Mouse (Mus musculus) myocyte (in vitro differentiated cells): ENCODE data around the gene Htr6. TPM values are rescaled to one million over a fixed set of nuclear protein-coding genes. Genes with fewer than 3 reads are reported as not detected.

Experiments used
- H3K27me3 ChIP-seq: one replicate; pipeline ENCODE4 v1.6.1; 2011; ENCODE audit not compliant: control insufficient read depth, insufficient read depth, insufficient read length
- H3K36me3 ChIP-seq: one replicate; pipeline ENCODE4 v1.6.1; 2011; ENCODE audit not compliant: control insufficient read depth, insufficient read depth
- H3K4me2 ChIP-seq: one replicate; pipeline ENCODE4 v1.6.1; 2011; ENCODE audit warnings: low read depth, control low read depth
- H3K4me3 ChIP-seq: one replicate; pipeline ENCODE4 v1.5.1; 2011; ENCODE audit warnings: mild to moderate bottlenecking, control low read depth, moderate library complexity
- H3K79me2 ChIP-seq: one replicate; pipeline ENCODE4 v1.6.1; 2011; ENCODE audit not compliant: control insufficient read depth, insufficient read depth
- H3ac ChIP-seq: one replicate; pipeline ENCODE4 v1.6.1; 2011; ENCODE audit not compliant: control insufficient read depth, insufficient read length
- CEBPB ChIP-seq: IDR thresholded peaks from 2 replicates; pipeline ENCODE4 v1.6.1; 2011; ENCODE audit warnings: mild to moderate bottlenecking, moderate library complexity; ENCODE audit not compliant: poor library complexity, insufficient read depth, severe bottlenecking
- E2F4 ChIP-seq: IDR thresholded peaks from one replicate; pipeline ENCODE4 v1.6.1; 2011; ENCODE audit warnings: mild to moderate bottlenecking, control low read depth, moderate library complexity; ENCODE audit not compliant: insufficient read depth
- MAX ChIP-seq: IDR thresholded peaks from one replicate; pipeline ENCODE4 v1.6.1; 2011; ENCODE audit warnings: low read depth, mild to moderate bottlenecking, control low read depth
- MYOD1 ChIP-seq, 3 experiments: IDR thresholded peaks; one replicate each; pipeline ENCODE4 v1.6.1; 2011; ENCODE audit warnings: control low read depth in 2 of 3, low read depth in 2 of 3, mild to moderate bottlenecking in 2 of 3, moderate library complexity in 1 of 3; ENCODE audit not compliant: insufficient read length in 2 of 3, control insufficient read depth in 1 of 3
- MYOG ChIP-seq, 3 experiments: IDR thresholded peaks; one replicate each; pipeline ENCODE4 v1.6.1; 2011; ENCODE audit warnings: control low read depth in 2 of 3, low read depth in 2 of 3, mild to moderate bottlenecking in 2 of 3; ENCODE audit not compliant: insufficient read length in 2 of 3, control insufficient read depth in 1 of 3, insufficient read depth in 1 of 3
- POLR2A ChIP-seq: IDR thresholded peaks from one replicate; pipeline ENCODE4 v1.6.1; 2011; ENCODE audit warnings: low read depth, mild to moderate bottlenecking, control low read depth, moderate library complexity; ENCODE audit not compliant: insufficient read length
- POLR2AphosphoS2 ChIP-seq: IDR thresholded peaks from one replicate; pipeline ENCODE4 v1.6.1; 2011; ENCODE audit warnings: low read depth, control low read depth; ENCODE audit not compliant: insufficient read length
- REST ChIP-seq: IDR thresholded peaks from one replicate; pipeline ENCODE4 v1.6.1; 2011; ENCODE audit warnings: mild to moderate bottlenecking, control low read depth, moderate library complexity; ENCODE audit not compliant: insufficient read depth, insufficient read length
- SRF ChIP-seq: IDR thresholded peaks from one replicate; pipeline ENCODE4 v1.6.1; 2011; ENCODE audit warnings: low read depth; ENCODE audit not compliant: control insufficient read depth, insufficient read length
- TCF12 ChIP-seq: IDR thresholded peaks from one replicate; pipeline ENCODE4 v1.6.1; 2011; ENCODE audit warnings: mild to moderate bottlenecking, control low read depth; ENCODE audit not compliant: poor library complexity, insufficient read depth, severe bottlenecking
- TCF3 ChIP-seq: IDR thresholded peaks from one replicate; pipeline ENCODE4 v1.6.1; 2011; ENCODE audit warnings: low read depth, control low read depth; ENCODE audit not compliant: insufficient read length
- USF1 ChIP-seq: IDR thresholded peaks from one replicate; pipeline ENCODE4 v1.6.1; 2011; ENCODE audit warnings: low read depth, mild to moderate bottlenecking, control low read depth, moderate library complexity
- polyA plus RNA-seq: library from polyadenylated mRNA; unstranded; fragments of >200 nt; fragmentation: generic; extraction: Trizol; gene quantifications from one replicate; pipeline ENCODE4 v1.2.1, GENCODE M21; 2012; ENCODE audit warnings: missing spikeins

Gene Htr6
- 0.08 TPM for polyA plus RNA-seq

- no peak within 1 kb of the TSS for H3ac ChIP-seq
- H3K4me2 ChIP-seq: no peak within 1 kb of the TSS
- H3K36me3 ChIP-seq: no peaks in the 10 kb centered on the region
- TF ChIP-seq POLR2AphosphoS2: no peak
- TF ChIP-seq USF1: no peak
- H3K4me3 ChIP-seq: no peak within 1 kb of the TSS
- H3K27me3 ChIP-seq: peaks cover 36% of the 10 kb centered on the region
- H3K79me2 ChIP-seq: no peaks in the 10 kb centered on the region
Measured at GRCm38 (mm10) chr4:139075041-139075711, at the start of gene Htr6. Htr6 (minus strand) TSS chr4:139075570.

- Histone ChIP-seq H3K36me3 (no peaks in the 10 kb centered on the region), H3K4me3 (no peak overlapping the region), H3K27me3 (no peaks in the 10 kb centered on the region), H3K4me2 (no peak overlapping the region), H3K79me2 (peaks cover 99% of the 10 kb centered on the region), H3ac (no peak overlapping the region)
- no peak for TF ChIP-seq CEBPB
- no peak for TF ChIP-seq MYOD1 (IDR thresholded peaks at IDR 0.05; ENCODE audit: control insufficient read depth in 1 of 3, insufficient read length in 2 of 3, low read depth in 2 of 3)
Measured at GRCm38 (mm10) chr4:139124940-139125339, 49.6 kb upstream of the Htr6 start.

DNA sequence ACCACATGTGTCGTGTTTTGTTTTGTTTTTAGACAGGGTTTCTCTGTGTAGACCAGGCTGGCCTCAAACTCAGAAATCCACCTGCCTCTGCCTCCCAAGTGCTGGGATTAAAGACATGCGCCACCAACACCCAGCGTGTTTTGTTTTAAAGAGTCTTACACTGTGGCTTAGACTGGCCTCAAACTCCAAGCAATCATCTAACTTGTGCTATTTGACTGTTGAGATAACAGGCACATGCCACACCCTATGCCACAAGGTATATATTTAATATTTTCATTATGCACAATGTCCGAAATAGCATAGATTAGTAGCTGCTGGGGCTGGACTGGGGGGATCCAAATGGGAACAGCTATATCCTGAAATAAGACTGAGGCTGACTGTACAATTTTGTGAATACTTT is 47.2 kb upstream of the Htr6 start:
- Histone ChIP-seq H3K36me3 (no peaks in the 10 kb centered on the region), H3K4me2 (no peak overlapping the region), H3ac (no peak overlapping the region), H3K79me2 (peaks cover 100% of the 10 kb centered on the region), H3K27me3 (no peaks in the 10 kb centered on the region), H3K4me3 (no peak overlapping the region)
- no peak for TF ChIP-seq MYOD1 (IDR thresholded peaks at IDR 0.05; ENCODE audit: control insufficient read depth in 1 of 3, insufficient read length in 2 of 3, low read depth in 2 of 3)
- no peak for TF ChIP-seq USF1
- TF ChIP-seq POLR2AphosphoS2: no peak

GRCm38 (mm10) chr4:139120998-139121397 is 45.6 kb upstream of the Htr6 start:
- TF ChIP-seq CEBPB (no peak), TCF12 (no peak)
- Histone ChIP-seq H3K36me3 (no peaks in the 10 kb centered on the region), H3K4me2 (no peak overlapping the region), H3K79me2 (peaks cover 98% of the 10 kb centered on the region), H3K4me3 (no peak overlapping the region), H3ac (no peak overlapping the region), H3K27me3 (no peaks in the 10 kb centered on the region)

GRCm38 (mm10) chr4:139120281-139120814 is 45.0 kb upstream of the Htr6 start:
- Histone ChIP-seq H3K79me2 (peaks cover 98% of the 10 kb centered on the region), H3K4me2 (no peak overlapping the region), H3K4me3 (no peak overlapping the region), H3K36me3 (no peaks in the 10 kb centered on the region), H3K27me3 (no peaks in the 10 kb centered on the region), H3ac (no peak overlapping the region)
- no peak for TF ChIP-seq MYOD1 (IDR thresholded peaks at IDR 0.05; ENCODE audit: control insufficient read depth in 1 of 3, insufficient read length in 2 of 3, low read depth in 2 of 3)

- Histone ChIP-seq H3K79me2 (peaks cover 93% of the 10 kb centered on the region), H3K27me3 (no peaks in the 10 kb centered on the region), H3K36me3 (no peaks in the 10 kb centered on the region), H3K4me3 (no peak overlapping the region), H3K4me2 (no peak overlapping the region), H3ac (no peak overlapping the region)
- TF ChIP-seq CEBPB (no peak), POLR2A (no peak), E2F4 (no peak), USF1 (no peak), MYOG (IDR thresholded peaks at IDR 0.05; ENCODE audit: control insufficient read depth in 1 of 3, insufficient read depth in 1 of 3, insufficient read length in 2 of 3, low read depth in 2 of 3) (no peak), POLR2AphosphoS2 (no peak), TCF3 (no peak), SRF (no peak), MAX (no peak), MYOD1 (IDR thresholded peaks at IDR 0.05; ENCODE audit: control insufficient read depth in 1 of 3, insufficient read length in 2 of 3, low read depth in 2 of 3) (no peak), REST (no peak), TCF12 (no peak)
Measured at GRCm38 (mm10) chr4:139116356-139117063, 41.1 kb upstream of the Htr6 start.
